Mouse (Mus musculus): ENCODE results near the gene Gm28035.

The Gm28035 gene

DNA sequence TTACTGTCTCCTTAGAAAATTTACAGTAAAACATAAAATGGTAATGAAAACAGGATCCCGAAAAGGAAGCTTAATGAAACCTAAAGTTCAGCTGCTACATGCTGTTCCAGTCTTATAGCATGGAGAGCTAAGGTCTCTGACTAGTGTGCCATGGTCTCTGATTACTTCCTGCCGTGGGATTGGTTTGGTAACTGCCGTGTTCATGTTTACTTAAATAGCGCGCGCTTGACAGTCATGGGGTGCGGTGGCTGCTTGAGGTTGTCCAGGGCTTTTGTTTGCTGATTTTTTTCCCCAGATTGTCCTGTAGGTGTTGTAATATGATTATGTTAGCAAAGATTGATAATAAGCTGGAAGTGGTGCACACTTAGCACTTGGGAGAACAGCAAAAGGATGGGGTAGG lies 65.7 kb downstream of the Gm28035 start:
- no peak for DNase-seq (ENCODE audit: low read depth, low spot score)

DNA sequence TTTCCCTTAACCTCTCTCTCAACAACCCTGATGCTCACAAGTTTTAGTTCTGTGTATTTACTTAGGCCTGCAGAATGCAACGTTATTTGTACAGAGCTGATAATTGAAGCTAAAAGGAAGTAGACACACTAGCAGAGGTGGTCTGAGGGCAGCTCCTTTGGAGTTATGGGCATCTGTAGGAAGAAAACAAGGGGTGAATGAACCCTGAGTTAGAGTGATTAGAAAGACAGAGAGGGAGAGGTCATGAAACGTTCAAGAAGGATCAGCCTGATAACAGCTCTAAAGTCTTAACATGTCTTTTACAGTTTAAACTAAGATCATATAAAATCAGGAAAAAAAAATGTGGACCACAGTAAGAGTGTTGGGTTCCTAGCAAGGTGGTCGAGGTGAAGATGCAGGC lies 69.0 kb downstream of the Gm28035 start:
- no peak for DNase-seq (ENCODE audit: low read depth, low spot score)

DNA sequence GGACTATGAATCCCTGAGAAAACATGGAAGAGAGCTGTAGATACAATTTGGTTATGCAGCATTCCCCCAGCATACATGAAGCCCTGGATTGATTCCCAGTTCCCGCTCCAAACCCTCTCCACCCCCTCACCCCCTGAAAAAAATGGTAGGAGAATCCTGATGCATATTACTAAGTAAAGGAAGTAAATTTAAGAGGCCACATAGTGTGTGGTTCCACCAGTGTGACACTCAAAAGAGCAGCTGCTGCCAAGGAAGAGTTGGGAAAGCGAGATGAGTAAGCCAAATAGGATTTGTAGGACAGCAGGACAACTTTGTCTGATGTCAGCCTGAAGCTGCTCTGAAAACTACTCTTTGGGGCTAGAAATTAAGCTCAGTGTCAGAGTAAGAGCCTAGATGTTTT lies 71.1 kb downstream of the Gm28035 start:
- no peak for DNase-seq (ENCODE audit: low read depth, low spot score)

GRCm38 (mm10) chr2:30316136-30316535 lies 75.8 kb downstream of the Gm28035 start:
- no peak for DNase-seq (ENCODE audit: low read depth, low spot score)

- DNase-seq (ENCODE audit: low read depth, low spot score), result no peak
Measured at GRCm38 (mm10) chr2:30316955-30317354, 76.6 kb downstream of the Gm28035 start.

DNA sequence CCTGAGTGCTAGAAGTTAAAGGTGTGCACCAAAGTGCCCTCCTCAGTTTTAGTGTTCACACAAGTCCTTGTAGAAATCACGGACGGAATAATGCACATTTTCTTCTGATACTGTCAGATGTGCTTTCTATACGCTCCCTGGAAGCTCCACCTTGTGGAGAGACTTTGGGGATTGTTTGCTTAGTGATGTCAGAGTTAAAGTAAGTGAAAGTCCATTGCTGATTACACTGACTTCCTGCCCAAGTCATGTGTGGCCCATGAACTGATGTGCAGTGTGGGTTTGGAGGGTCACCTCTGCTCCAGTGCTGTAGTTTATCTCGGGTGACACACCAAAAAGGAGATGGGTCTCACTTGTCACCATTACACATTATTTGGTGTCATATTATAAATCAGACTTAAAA lies 78.9 kb downstream of the Gm28035 start:
- no peak for DNase-seq (ENCODE audit: low read depth, low spot score)

GRCm38 (mm10) chr2:30323111-30323510 lies 82.7 kb downstream of the Gm28035 start:
- DNase-seq (ENCODE audit: low read depth, low spot score), result no peak

- no peak for DNase-seq (ENCODE audit: low read depth, low spot score)
Measured at GRCm38 (mm10) chr2:30325296-30325695, 84.9 kb downstream of the Gm28035 start.

- no peak for DNase-seq (ENCODE audit: low read depth, low spot score)
Measured at GRCm38 (mm10) chr2:30327276-30327675, 86.9 kb downstream of the Gm28035 start.

GRCm38 (mm10) chr2:30328791-30329190 lies 88.4 kb downstream of the Gm28035 start:
- DNase-seq (ENCODE audit: low read depth, low spot score), result no peak

Measured in CD4-positive, CD25-positive, alpha-beta regulatory T cell, adult 2 months (primary cell).